Mouse (Mus musculus) layer of hippocampus, postnatal 25 days (tissue): ENCODE data around the gene Sphk2. TPM values are rescaled to one million over a fixed set of nuclear protein-coding genes. Genes with fewer than 3 reads are reported as not detected.

Experiments used
- DNase-seq, 2 experiments: peaks; one replicate each; pipeline ENCODE4 v3.0.0; 2022; ENCODE audit warnings: mixed read lengths in 2 of 2, low spot score in 1 of 2; ENCODE audit errors: extremely low spot score in 1 of 2
- total RNA-seq, 2 experiments: library from RNA; stranded (reverse); gene quantifications; 2 replicates each; pipeline ENCODE4 v1.2.3; 2021

The Sphk2 gene
- 10 to 100 TPM; 33.7 to 34.7 TPM for total RNA-seq

GRCm38 (mm10) chr7:45717918-45718297, at the start of gene Sphk2:
Sphk2 (minus strand) TSS chr7:45718002.
- DNase-seq, result peak; percentile 98 to 99

GRCm38 (mm10) chr7:45767500-45767899, 49.7 kb upstream of the Sphk2 start:
- DNase-seq, result no peak

GRCm38 (mm10) chr7:45766764-45767163, 49.0 kb upstream of the Sphk2 start:
- no peak for DNase-seq

DNA sequence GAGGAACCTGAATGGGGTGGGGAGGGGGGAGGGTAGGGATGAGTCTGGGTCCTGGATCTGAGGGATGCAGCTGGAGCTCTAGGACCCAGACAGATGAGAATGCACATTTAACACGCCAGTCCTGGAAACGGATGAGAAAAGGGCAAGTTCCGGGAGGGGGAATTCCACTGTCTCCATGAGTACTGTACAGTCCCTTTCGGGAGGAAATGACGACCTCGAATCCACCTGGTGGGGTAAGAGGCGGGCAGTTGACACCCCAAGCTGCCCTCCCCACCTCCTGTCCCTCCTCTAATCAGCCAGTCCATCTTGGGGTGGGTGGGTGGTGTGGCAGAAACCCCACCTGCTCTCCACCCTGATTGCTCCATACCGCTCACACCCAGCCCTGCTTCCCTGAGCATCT, 48.2 kb upstream of the Sphk2 start:
- DNase-seq, result no peak

GRCm38 (mm10) chr7:45760151-45760550, 42.3 kb upstream of the Sphk2 start:
- DNase-seq, result no peak

DNA sequence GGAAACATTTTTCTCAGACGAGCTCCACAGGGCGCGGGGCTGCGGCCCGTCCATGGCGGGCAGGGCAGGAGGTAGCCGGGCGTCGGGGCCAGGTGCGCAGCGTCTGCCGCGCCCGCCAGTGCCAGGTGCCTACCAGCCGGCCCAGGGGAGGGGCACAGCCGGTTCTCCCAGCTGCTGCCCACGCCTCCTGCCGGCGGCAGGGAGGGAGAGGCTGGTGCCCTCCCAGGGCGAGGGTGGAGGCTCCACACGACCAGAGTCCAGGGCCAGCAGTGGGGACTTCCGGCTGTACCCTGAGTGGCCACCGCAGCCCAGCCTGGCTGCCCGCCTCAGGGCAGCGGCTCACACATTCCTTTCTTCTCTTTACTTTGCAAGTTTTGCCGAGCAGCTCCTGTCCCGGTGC, 41.6 kb upstream of the Sphk2 start:
- no peak for DNase-seq

DNA sequence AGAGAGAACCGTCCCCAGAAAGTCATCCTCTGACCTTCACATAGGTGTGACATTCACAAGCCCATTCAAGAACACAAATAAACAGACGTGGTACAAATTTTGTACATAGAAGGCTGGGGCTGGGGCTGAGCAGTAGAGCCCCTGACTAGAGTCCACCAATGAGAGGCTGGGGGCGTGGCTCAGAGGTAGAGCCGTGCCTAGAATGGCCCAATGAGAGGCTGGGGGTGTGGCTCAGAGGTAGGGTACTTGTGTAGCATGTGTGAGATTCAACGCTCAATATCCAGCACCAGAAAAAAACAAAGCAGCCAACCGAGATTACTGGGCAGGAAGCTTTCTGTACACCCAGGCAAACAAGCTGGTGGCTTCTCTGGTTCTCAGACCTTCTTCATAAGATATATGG, 37.9 kb upstream of the Sphk2 start:
- no peak for DNase-seq

DNA sequence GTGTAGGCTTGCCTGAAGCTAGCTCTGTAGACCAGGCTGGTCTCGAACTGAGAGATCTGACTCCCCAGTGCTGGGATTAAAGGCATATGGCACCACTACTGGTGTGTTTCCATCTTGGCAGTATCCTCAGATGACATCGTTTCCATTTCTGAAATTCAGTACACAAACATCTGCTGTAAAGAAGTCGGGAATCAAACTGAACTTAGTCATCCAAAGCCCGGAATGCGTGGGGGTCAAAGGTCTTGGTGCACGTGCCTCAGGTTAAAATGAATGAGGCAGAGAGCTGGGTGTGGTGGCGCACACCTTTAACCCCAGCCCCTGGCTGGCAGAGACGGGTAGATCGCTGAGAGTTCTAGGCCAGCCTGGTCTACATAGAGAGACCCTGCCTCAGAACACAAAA, 32.4 kb upstream of the Sphk2 start:
- DNase-seq, result no peak

- DNase-seq, result no peak
Measured at GRCm38 (mm10) chr7:45749401-45749800, 31.6 kb upstream of the Sphk2 start.

- no peak for DNase-seq
Measured at GRCm38 (mm10) chr7:45748110-45748509, 30.3 kb upstream of the Sphk2 start.

DNA sequence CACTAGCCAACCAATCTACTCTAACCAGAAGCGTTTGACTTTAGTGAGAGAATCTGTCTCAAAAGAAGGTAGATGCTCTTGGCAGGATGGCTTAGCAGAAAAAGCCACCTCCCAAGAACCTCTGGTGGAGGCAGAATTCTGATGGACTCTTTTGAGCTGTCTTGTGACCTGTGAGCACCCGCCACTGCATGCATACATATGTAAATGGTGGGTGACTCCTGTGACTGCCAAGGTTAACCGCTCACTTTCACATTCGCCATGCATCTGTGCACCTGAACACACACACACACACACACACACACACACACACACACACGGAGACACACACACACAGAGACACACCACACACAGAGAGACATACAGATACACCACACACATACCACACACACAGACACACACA, 29.6 kb upstream of the Sphk2 start:
- DNase-seq, result no peak

GRCm38 (mm10) chr7:45746518-45746917, 28.7 kb upstream of the Sphk2 start:
- DNase-seq, result no peak

- peak; percentile 49 to 62 for DNase-seq
Measured at GRCm38 (mm10) chr7:45744387-45744786, 26.6 kb upstream of the Sphk2 start.

GRCm38 (mm10) chr7:45742338-45742737, 24.5 kb upstream of the Sphk2 start:
- peak; percentile 51 to 66 for DNase-seq

DNA sequence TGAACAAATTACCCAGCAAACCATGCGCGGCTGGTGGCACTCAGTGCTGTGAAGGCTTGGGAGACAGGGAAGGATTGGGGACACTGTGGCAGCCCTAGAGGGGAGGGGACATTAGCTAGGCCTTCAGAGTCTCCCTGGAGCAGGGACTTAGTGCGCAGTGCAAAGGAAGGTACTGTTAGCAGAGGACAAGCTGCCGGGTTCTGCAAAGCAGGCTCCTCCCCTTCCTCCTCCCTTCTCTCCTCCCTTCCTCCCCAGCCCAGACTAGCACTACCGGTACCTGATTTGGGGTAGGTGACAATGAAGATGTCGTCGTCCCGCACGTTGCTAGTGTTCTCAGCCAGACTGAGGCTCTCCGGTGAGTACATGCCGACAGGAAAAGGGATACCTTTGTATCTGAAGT, 24.0 kb upstream of the Sphk2 start:
- no peak for DNase-seq

DNA sequence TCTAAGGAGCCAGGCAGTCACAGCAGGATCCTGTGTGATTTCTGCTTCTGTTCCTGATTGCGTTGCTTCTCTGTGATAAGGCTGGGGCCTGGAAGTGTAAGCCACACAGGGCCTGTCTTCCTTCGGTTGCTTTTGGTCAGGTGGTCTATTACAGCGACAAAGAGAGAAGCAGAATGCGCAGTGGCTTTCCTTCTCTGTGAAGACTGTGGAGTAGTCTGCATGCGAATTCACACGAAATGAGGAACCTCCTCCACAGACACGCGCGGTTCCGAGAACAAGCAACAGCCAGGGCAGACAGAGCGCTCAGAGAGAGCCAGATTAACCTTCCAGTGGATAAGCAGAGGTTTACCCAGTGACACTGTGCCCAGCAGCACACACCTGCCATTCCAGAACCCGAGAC, 23.5 kb upstream of the Sphk2 start:
- DNase-seq, result no peak

DNA sequence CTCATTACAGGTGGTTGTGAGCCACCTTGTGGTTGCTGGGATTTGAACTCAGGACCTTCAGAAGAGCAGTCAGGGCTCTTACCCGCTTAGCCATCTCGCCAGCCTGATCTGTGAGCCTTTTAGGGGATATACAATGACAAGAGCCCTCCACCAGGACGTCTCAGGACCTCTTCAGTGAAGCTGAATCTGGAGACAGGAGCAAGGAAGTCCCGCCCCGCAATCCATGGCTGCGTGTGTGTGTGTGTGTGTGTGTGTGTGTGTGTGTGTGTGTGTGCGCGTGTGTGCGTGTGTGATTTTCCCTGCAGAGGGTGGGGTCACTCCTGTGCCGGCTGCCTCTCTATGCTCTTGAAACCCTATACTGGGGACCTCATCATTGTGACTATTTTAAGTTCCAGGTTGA, 22.0 kb upstream of the Sphk2 start:
- no peak for DNase-seq

GRCm38 (mm10) chr7:45739162-45739763, 21.5 kb upstream of the Sphk2 start:
- peak; percentile 76 to 96 for DNase-seq

DNA sequence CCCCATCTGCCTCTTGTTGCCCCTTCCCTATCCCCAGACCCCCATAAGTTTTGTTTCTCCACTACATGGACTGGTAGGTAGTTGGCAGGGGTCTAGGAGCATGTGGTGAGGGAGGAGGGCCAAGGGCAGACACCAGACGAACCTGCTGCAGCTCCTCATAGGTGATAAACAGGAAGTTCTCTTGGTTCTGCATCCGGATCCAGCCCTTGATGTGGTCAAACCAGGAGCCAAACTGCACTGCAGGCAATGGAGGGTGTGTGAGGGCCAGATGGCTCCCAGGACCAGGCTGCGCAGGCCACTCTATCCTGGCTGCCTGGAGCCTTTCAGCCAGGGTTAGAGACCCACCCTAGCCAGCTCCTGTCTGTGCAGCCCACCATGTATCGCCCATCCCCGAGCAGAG, 15.7 kb upstream of the Sphk2 start:
- no peak for DNase-seq

DNA sequence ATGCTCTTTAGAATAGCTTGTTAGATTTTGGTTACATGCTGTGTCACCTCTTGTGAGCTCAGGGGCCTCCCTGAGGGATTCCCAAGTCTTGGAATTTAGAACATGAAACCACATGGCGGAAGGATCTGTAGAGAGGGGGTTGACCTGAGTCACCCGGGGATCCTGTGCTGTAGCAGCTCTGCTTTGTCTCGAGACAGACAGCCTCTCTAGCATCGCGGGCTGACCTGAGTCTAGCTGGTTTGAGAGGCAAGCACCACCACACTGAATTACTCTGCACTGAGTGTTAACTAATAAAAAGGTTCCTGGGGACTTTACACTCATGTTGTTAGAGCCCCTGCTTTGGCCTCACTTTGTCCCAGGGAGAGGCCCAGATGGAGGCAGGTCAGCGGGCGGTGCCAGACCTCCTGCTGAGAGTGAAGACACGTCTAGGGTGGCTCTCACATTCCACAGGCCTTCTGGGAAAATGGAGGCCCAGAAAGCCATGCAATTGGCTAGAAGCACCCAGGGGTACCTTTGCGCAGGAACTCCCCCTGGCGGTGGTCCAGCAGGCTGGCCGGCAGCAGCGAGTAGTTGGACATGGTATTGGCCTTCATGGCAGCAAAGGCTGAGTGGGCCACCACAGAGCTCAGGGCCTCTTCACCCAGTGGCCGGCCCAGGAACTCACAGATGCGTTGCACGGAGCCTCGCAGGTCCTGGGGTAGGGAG, 13.1 kb upstream of the Sphk2 start:
- no peak for DNase-seq

DNA sequence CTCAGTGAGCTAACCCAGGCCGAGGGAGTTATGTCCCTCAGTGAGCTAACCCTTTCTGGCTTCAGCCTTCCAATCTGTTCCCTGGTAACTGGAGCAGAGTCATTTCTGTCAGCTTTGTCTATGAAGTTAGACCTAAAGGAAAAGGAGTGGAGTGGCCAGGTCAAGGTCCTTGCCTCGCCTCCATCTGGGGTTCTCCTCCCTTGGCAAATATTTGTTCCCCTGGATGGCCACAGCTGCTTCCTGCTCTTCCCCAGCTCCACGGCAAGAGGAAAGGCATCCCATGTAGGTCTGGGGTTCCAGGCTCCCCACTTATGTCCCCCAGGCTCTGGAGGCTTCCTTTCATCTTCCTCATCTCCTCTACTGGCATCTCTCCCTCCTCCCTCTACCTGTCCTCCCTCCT, 9.8 kb upstream of the Sphk2 start:
- DNase-seq, result no peak

DNA sequence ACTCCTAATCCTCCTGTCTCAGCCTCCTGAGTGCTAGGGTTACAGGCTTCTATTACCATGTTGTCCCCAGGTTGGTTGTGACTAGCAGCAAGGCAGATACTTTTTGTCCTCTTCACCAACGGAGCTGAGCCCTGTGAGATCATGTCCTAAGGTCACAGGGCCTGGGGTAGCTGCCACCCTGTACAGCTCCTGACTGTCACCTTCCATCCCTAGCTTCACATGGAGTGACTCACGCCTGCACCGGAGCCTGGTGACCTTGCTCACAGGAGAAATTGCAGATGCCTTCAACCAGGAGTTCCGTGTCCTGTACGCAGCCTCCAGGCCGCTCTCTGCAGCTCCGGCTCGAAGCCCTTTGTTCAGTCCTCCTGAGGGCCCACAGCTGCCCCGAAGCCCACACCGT, 8.6 kb upstream of the Sphk2 start:
- no peak for DNase-seq
